ENCODE assay signal across 8 mouse cellular contexts in genomic region chrX:42068875-42069257, GRCm38 (mm10). TPM values are rescaled to one million over a fixed set of nuclear protein-coding genes. Genes with fewer than 3 reads are reported as not detected.
DNase-seq lines count a peak whose midpoint lies in the region; ATAC-seq and TF ChIP-seq lines count a peak whose summit lies in the region.

No protein-coding gene starts in this region.

- 0 out of 2 replicates have a peak, but pooled peaks have one; percentile 21 for TF ChIP-seq EP300 in lung, postnatal 0 days (IDR thresholded peaks at IDR 0.05)

- 29% methylated on average over 3 of the region's 3 CpGs for WGBS in embryonic facial prominence, embryonic 12.5 days
- 24% methylated on average over 3 of the region's 3 CpGs for WGBS in hindbrain, embryonic 15.5 days
- WGBS in lung, postnatal 0 days, result 9% methylated on average over 3 of the region's 3 CpGs
- WGBS in stomach, embryonic 14.5 days, result 22% methylated on average over 3 of the region's 3 CpGs

- no peak for TF ChIP-seq POLR2A in testis, adult 2 months (IDR thresholded peaks at IDR 0.05; ENCODE audit: control insufficient read depth, low read depth, low read length)

- H3K36me3 ChIP-seq in testis, adult 2 months (ENCODE audit: control insufficient read depth, insufficient read depth, low read length), result no peaks in the 10 kb centered on the region
- 0 out of 2 replicates have a peak, but pooled peaks cover 3% of the 10 kb centered on the region for H3K36me3 ChIP-seq in embryonic facial prominence, embryonic 12.5 days
- H3K36me3 ChIP-seq in hindbrain, embryonic 15.5 days, result no peaks in the 10 kb centered on the region
- no peaks in the 10 kb centered on the region for H3K36me3 ChIP-seq in lung, postnatal 0 days (ENCODE audit: insufficient read depth, low read length)
- H3K36me3 ChIP-seq in stomach, embryonic 14.5 days (ENCODE audit: control insufficient read depth, insufficient read depth, low read length), result no peaks in the 10 kb centered on the region

- peak overlapping the region; percentile 50 for H3K9ac ChIP-seq in embryonic facial prominence, embryonic 12.5 days
- H3K9ac ChIP-seq in hindbrain, embryonic 15.5 days, result peak overlapping the region; percentile 37; the same call in 1 of the 2 replicates
- H3K9ac ChIP-seq in lung, postnatal 0 days (replicated peaks; ENCODE audit: low read depth), result peak overlapping the region; percentile 55; the same call in 1 of the 2 replicates
- H3K9ac ChIP-seq in stomach, embryonic 14.5 days (replicated peaks; ENCODE audit: low read depth, low read length), result peak overlapping the region; percentile 36

- no peaks in the 10 kb centered on the region for H3K27me3 ChIP-seq in testis, adult 2 months (ENCODE audit: control insufficient read depth, insufficient read depth, low read length)
- H3K27me3 ChIP-seq in embryonic facial prominence, embryonic 12.5 days, result no peaks in the 10 kb centered on the region
- no peaks in the 10 kb centered on the region for H3K27me3 ChIP-seq in hindbrain, embryonic 15.5 days
- H3K27me3 ChIP-seq in lung, postnatal 0 days (replicated peaks; ENCODE audit: insufficient read depth, low read length), result no peaks in the 10 kb centered on the region
- H3K27me3 ChIP-seq in stomach, embryonic 14.5 days (ENCODE audit: control insufficient read depth, insufficient read depth, low read length), result no peaks in the 10 kb centered on the region

- H3K4me2 ChIP-seq in embryonic facial prominence, embryonic 12.5 days (replicated peaks), result peak overlapping the region; percentile 42
- H3K4me2 ChIP-seq in hindbrain, embryonic 15.5 days, result peak overlapping the region; percentile 53
- H3K4me2 ChIP-seq in lung, postnatal 0 days (replicated peaks; ENCODE audit: low read depth, low read length), result peak overlapping the region; percentile 46
- peak overlapping the region; percentile 44 for H3K4me2 ChIP-seq in stomach, embryonic 14.5 days (replicated peaks; ENCODE audit: low read depth, low read length)

- no peak for DNase-seq in testis, postnatal 14 days (ENCODE audit: low spot score)
- DNase-seq in lung, postnatal 0 days (ENCODE audit: low spot score), result peak; percentile 65
- no peak for DNase-seq in urinary bladder, postnatal 14 days (ENCODE audit: low spot score)
- DNase-seq in cerebellum, postnatal 14 days, result no peak

- TF ChIP-seq CTCF in testis, adult 2 months (IDR thresholded peaks at IDR 0.05; ENCODE audit: control insufficient read depth, insufficient read depth, insufficient replicate concordance, low read depth, low read length), result no peak
- no peak for TF ChIP-seq CTCF in lung, postnatal 0 days (IDR thresholded peaks at IDR 0.05)

- H3K4me3 ChIP-seq in testis, adult 2 months (ENCODE audit: control insufficient read depth, low read depth, low read length), result peak overlapping the region; percentile 82
- H3K4me3 ChIP-seq in embryonic facial prominence, embryonic 12.5 days, result peak overlapping the region; percentile 38
- peak overlapping the region; percentile 51 for H3K4me3 ChIP-seq in hindbrain, embryonic 15.5 days
- peak overlapping the region; percentile 43 for H3K4me3 ChIP-seq in lung, postnatal 0 days (ENCODE audit: low read depth, low read length)
- peak overlapping the region; percentile 35 for H3K4me3 ChIP-seq in stomach, embryonic 14.5 days (ENCODE audit: low read depth, low read length)

- no peaks in the 10 kb centered on the region for H3K4me1 ChIP-seq in testis, adult 2 months (ENCODE audit: control insufficient read depth, insufficient read depth, low read length)
- H3K4me1 ChIP-seq in embryonic facial prominence, embryonic 12.5 days, result no peaks in the 10 kb centered on the region
- H3K4me1 ChIP-seq in hindbrain, embryonic 15.5 days (replicated peaks), result peaks cover 7% of the 10 kb centered on the region
- H3K4me1 ChIP-seq in lung, postnatal 0 days (ENCODE audit: insufficient read depth, low read depth, low read length), result no peaks in the 10 kb centered on the region
- 0 out of 2 replicates have a peak, but pooled peaks cover 3% of the 10 kb centered on the region for H3K4me1 ChIP-seq in stomach, embryonic 14.5 days (ENCODE audit: control insufficient read depth, insufficient read depth, low read length)

- H3K9me3 ChIP-seq in embryonic facial prominence, embryonic 12.5 days, result no peaks in the 10 kb centered on the region
- no peaks in the 10 kb centered on the region for H3K9me3 ChIP-seq in hindbrain, embryonic 15.5 days
- H3K9me3 ChIP-seq in lung, postnatal 0 days (ENCODE audit: low read length), result no peaks in the 10 kb centered on the region
- no peaks in the 10 kb centered on the region for H3K9me3 ChIP-seq in stomach, embryonic 14.5 days (ENCODE audit: control insufficient read depth, low read depth, low read length)

- no peak for ATAC-seq in embryonic facial prominence, embryonic 12.5 days (ENCODE audit: insufficient number of reproducible peaks, insufficient read depth, low FRiP score, low TSS enrichment)
- ATAC-seq in hindbrain, embryonic 15.5 days (ENCODE audit: low FRiP score, low read depth), result 0 out of 2 replicates have a peak, but pooled peaks have one; percentile 2
- ATAC-seq in lung, postnatal 0 days, result no peak
- ATAC-seq in stomach, embryonic 14.5 days (ENCODE audit: insufficient number of reproducible peaks, insufficient read depth, low FRiP score, low read depth), result 0 out of 2 replicates have a peak, but pooled peaks have one; percentile 5

- peak overlapping the region; percentile 65 for H3K27ac ChIP-seq in testis, adult 2 months (ENCODE audit: control insufficient read depth, insufficient read depth, low read depth, low read length)
- peak overlapping the region; percentile 90 for H3K27ac ChIP-seq in embryonic facial prominence, embryonic 12.5 days
- H3K27ac ChIP-seq in hindbrain, embryonic 15.5 days (replicated peaks), result peak overlapping the region; percentile 92
- peak overlapping the region; percentile 90 for H3K27ac ChIP-seq in lung, postnatal 0 days (ENCODE audit: low read length)
- H3K27ac ChIP-seq in stomach, embryonic 14.5 days (ENCODE audit: low read length), result peak overlapping the region; percentile 88

RNA-seq across cellular contexts. Expression of gene Xiap, which starts 9.4 kb away (rescaled TPM):
- 1.1 and 1.5 TPM in 2 replicates for polyA plus RNA-seq in testis, adult 2 months (2012; rRNA removed)
- 13.3 and 14.5 TPM in 2 replicates for polyA plus RNA-seq in embryonic facial prominence, embryonic 12.5 days (2016; fragmentation: Nextera tagmentation; extraction: Ambion mirVana)
- 9.8 and 11.6 TPM in 2 replicates for polyA plus RNA-seq in hindbrain, embryonic 15.5 days (2015; fragmentation: Nextera tagmentation; extraction: Ambion mirVana)
- 15.4 and 18.7 TPM in 2 replicates for polyA plus RNA-seq in lung, postnatal 0 days (2015; fragmentation: Nextera tagmentation; extraction: Ambion mirVana)
- polyA plus RNA-seq in stomach, embryonic 14.5 days (2014; fragmentation: Nextera tagmentation; extraction: Ambion mirVana), result 22.8 and 24.0 TPM in 2 replicates

Comparison
In these comparisons a context has a peak if more than half of its experiments do, and no peak if none do; other contexts are left out.
1. ATAC-seq: peak in hindbrain, embryonic 15.5 days (single experiment) and stomach, embryonic 14.5 days (single experiment); none in embryonic facial prominence, embryonic 12.5 days (single experiment) and lung, postnatal 0 days (single experiment).
2. Peak in every context shown above with its lines, with median percentiles within 50 percentile points of each other: H3K27ac ChIP-seq, H3K4me3 ChIP-seq, H3K4me2 ChIP-seq and H3K9ac ChIP-seq.